8 mouse cellular contexts compared by ENCODE assay signal in genomic region chr9:108648166-108648565, GRCm38 (mm10). TPM values are rescaled to one million over a fixed set of nuclear protein-coding genes. Genes with fewer than 3 reads are reported as not detected.
DNase-seq lines count a peak whose midpoint lies in the region; ATAC-seq and TF ChIP-seq lines count a peak whose summit lies in the region.

No protein-coding gene starts in this region.

- H3K9ac ChIP-seq in lung, embryonic 15.5 days: peak overlapping the region; percentile 83
- peak overlapping the region; percentile 93 for H3K9ac ChIP-seq in stomach, embryonic 16.5 days (ENCODE audit: low read length)

- no peaks in the 10 kb centered on the region for H3K27me3 ChIP-seq in testis, adult 2 months (ENCODE audit: control insufficient read depth, insufficient read depth, low read length)
- H3K27me3 ChIP-seq in kidney, adult 2 months (replicated peaks; ENCODE audit: control insufficient read depth, insufficient read depth, low read length): no peaks in the 10 kb centered on the region
- no peaks in the 10 kb centered on the region for H3K27me3 ChIP-seq in lung, embryonic 15.5 days
- no peaks in the 10 kb centered on the region for H3K27me3 ChIP-seq in stomach, embryonic 16.5 days (ENCODE audit: control insufficient read depth, insufficient read depth, low read length)

- ATAC-seq in erythroid progenitor cell, adult 5-6 weeks (replicated peaks; ENCODE audit: low FRiP score, poor library complexity, severe bottlenecking): peak; percentile 46; the same call in 1 of the 2 replicates
- no peak for ATAC-seq in lung, embryonic 15.5 days (ENCODE audit: borderline replicate concordance, extremely low read depth, low FRiP score, low TSS enrichment)
- no peak for ATAC-seq in stomach, embryonic 16.5 days (ENCODE audit: insufficient read depth, low FRiP score)
- no peak for ATAC-seq in activated CD4-positive, CD25-positive, alpha-beta regulatory T cell, adult 4 months

- no peaks in the 10 kb centered on the region for H3K36me3 ChIP-seq in testis, adult 2 months (ENCODE audit: control insufficient read depth, insufficient read depth, low read length)
- no peaks in the 10 kb centered on the region for H3K36me3 ChIP-seq in kidney, adult 2 months (ENCODE audit: control insufficient read depth, insufficient read depth, low read length)
- no peaks in the 10 kb centered on the region for H3K36me3 ChIP-seq in lung, embryonic 15.5 days
- H3K36me3 ChIP-seq in stomach, embryonic 16.5 days (ENCODE audit: control insufficient read depth, insufficient read depth, low read length): no peaks in the 10 kb centered on the region

- WGBS in kidney, adult 2 months: 9% methylated on average over 10 of the region's 10 CpGs
- WGBS in lung, embryonic 15.5 days: 18% methylated on average over 10 of the region's 10 CpGs
- 21% methylated on average over 10 of the region's 10 CpGs for WGBS in stomach, embryonic 16.5 days

- peak overlapping the region; percentile 98 for H3K4me3 ChIP-seq in testis, adult 2 months (ENCODE audit: control insufficient read depth, low read depth, low read length)
- peak overlapping the region; percentile 83 for H3K4me3 ChIP-seq in kidney, adult 2 months (ENCODE audit: insufficient read depth, low read depth, low read length)
- peak overlapping the region; percentile 96 for H3K4me3 ChIP-seq in lung, embryonic 15.5 days
- H3K4me3 ChIP-seq in stomach, embryonic 16.5 days (replicated peaks; ENCODE audit: low read length): peak overlapping the region; percentile 96

- H3K9me3 ChIP-seq in lung, embryonic 15.5 days: no peaks in the 10 kb centered on the region
- H3K9me3 ChIP-seq in stomach, embryonic 16.5 days (replicated peaks; ENCODE audit: control insufficient read depth, low read length): no peaks in the 10 kb centered on the region

- H3K4me1 ChIP-seq in testis, adult 2 months (ENCODE audit: control insufficient read depth, insufficient read depth, low read length): peaks cover 10% of the 10 kb centered on the region
- H3K4me1 ChIP-seq in kidney, adult 2 months (ENCODE audit: control insufficient read depth, insufficient read depth, low read length): peaks cover 12% of the 10 kb centered on the region
- H3K4me1 ChIP-seq in lung, embryonic 15.5 days: peaks cover 10% of the 10 kb centered on the region
- H3K4me1 ChIP-seq in stomach, embryonic 16.5 days (ENCODE audit: control insufficient read depth, insufficient read depth, low read length): peaks cover 13% of the 10 kb centered on the region; the same call in 1 of the 2 replicates

- no peak for TF ChIP-seq POLR2A in testis, adult 2 months (IDR thresholded peaks at IDR 0.05; ENCODE audit: control insufficient read depth, low read depth, low read length)
- no peak for TF ChIP-seq POLR2A in kidney, adult 2 months (IDR thresholded peaks at IDR 0.05; ENCODE audit: low read depth, low read length)

- DNase-seq in testis, postnatal 10 days (ENCODE audit: low spot score): no peak
- peak; percentile 88 for DNase-seq in kidney, adult 2 months
- DNase-seq in cerebellum, adult 18-20 months: no peak

- no peak for TF ChIP-seq CTCF in testis, adult 2 months (IDR thresholded peaks at IDR 0.05; ENCODE audit: control insufficient read depth, insufficient read depth, insufficient replicate concordance, low read depth, low read length)
- no peak for TF ChIP-seq CTCF in kidney, adult 2 months (conservative IDR thresholded peaks at IDR 0.05; ENCODE audit: insufficient read depth, insufficient read length, low read depth, low read length)

- H3K27ac ChIP-seq in testis, adult 2 months (ENCODE audit: control insufficient read depth, insufficient read depth, low read depth, low read length): peak overlapping the region; percentile 93
- H3K27ac ChIP-seq in kidney, adult 2 months (ENCODE audit: insufficient read depth, low read depth, low read length): peak overlapping the region; percentile 87
- peak overlapping the region; percentile 95; the same call in 1 of the 2 replicates for H3K27ac ChIP-seq in lung, embryonic 15.5 days
- H3K27ac ChIP-seq in stomach, embryonic 16.5 days (ENCODE audit: low read length): peak overlapping the region; percentile 94

- H3K4me2 ChIP-seq in lung, embryonic 15.5 days: peak overlapping the region; percentile 63
- peak overlapping the region; percentile 76 for H3K4me2 ChIP-seq in stomach, embryonic 16.5 days (ENCODE audit: low read depth, low read length)

RNA-seq across cellular contexts. Expression of gene Arih2, which starts 1.0 kb away (rescaled TPM):
- polyA plus RNA-seq in testis, adult 2 months (2012; rRNA removed): 138 and 143 TPM in 2 replicates
- 36.0 and 49.4 TPM in 2 replicates for total RNA-seq in erythroid progenitor cell, adult 5-6 weeks (2015; ENCODE audit: low replicate concordance)
- total RNA-seq in erythroid progenitor cell, adult 5-6 weeks (2017; ENCODE audit: low replicate concordance): 77.1 and 79.9 TPM in 2 replicates
- polyA plus RNA-seq in kidney, adult 2 months (2012; rRNA removed): 34.9 and 36.9 TPM in 2 replicates
- polyA plus RNA-seq in lung, embryonic 15.5 days (2015; fragmentation: Nextera tagmentation; extraction: Ambion mirVana): 44.8 and 46.6 TPM in 2 replicates
- polyA plus RNA-seq in stomach, embryonic 16.5 days (2015; fragmentation: Nextera tagmentation; extraction: Ambion mirVana): 45.5 and 50.8 TPM in 2 replicates
- 10 to 100 TPM; 44.6 to 46.2 TPM for polyA plus RNA-seq in activated CD4-positive, CD25-positive, alpha-beta regulatory T cell, adult 4 months (2017; shearing (Covaris generic))

RNA-seq across cellular contexts. Expression of gene Slc25a20, which starts 13.7 kb away (rescaled TPM):
- polyA plus RNA-seq in testis, adult 2 months (2012; rRNA removed): 19.7 and 20.4 TPM in 2 replicates
- total RNA-seq in erythroid progenitor cell, adult 5-6 weeks (2015; ENCODE audit: low replicate concordance): 4.2 TPM in 1 of 2 replicates, not detected in the other
- 2.0 and 6.9 TPM in 2 replicates for total RNA-seq in erythroid progenitor cell, adult 5-6 weeks (2017; ENCODE audit: low replicate concordance)
- 34.7 and 42.2 TPM in 2 replicates for polyA plus RNA-seq in kidney, adult 2 months (2012; rRNA removed)
- 45.0 and 46.0 TPM in 2 replicates for polyA plus RNA-seq in lung, embryonic 15.5 days (2015; fragmentation: Nextera tagmentation; extraction: Ambion mirVana)
- polyA plus RNA-seq in stomach, embryonic 16.5 days (2015; fragmentation: Nextera tagmentation; extraction: Ambion mirVana): 47.7 and 47.8 TPM in 2 replicates
- 10 to 100 TPM; 36.2 to 41.8 TPM for polyA plus RNA-seq in activated CD4-positive, CD25-positive, alpha-beta regulatory T cell, adult 4 months (2017; shearing (Covaris generic))

RNA-seq across cellular contexts. Expression of gene Prkar2a, which starts 40.9 kb away (rescaled TPM):
- 105 and 112 TPM in 2 replicates for polyA plus RNA-seq in testis, adult 2 months (2012; rRNA removed)
- total RNA-seq in erythroid progenitor cell, adult 5-6 weeks (2015; ENCODE audit: low replicate concordance): 1.4 and 10.9 TPM in 2 replicates
- total RNA-seq in erythroid progenitor cell, adult 5-6 weeks (2017; ENCODE audit: low replicate concordance): 1.4 and 1.5 TPM in 2 replicates
- 19.0 and 19.8 TPM in 2 replicates for polyA plus RNA-seq in kidney, adult 2 months (2012; rRNA removed)
- 23.6 and 24.5 TPM in 2 replicates for polyA plus RNA-seq in lung, embryonic 15.5 days (2015; fragmentation: Nextera tagmentation; extraction: Ambion mirVana)
- 19.7 and 23.4 TPM in 2 replicates for polyA plus RNA-seq in stomach, embryonic 16.5 days (2015; fragmentation: Nextera tagmentation; extraction: Ambion mirVana)
- polyA plus RNA-seq in activated CD4-positive, CD25-positive, alpha-beta regulatory T cell, adult 4 months (2017; shearing (Covaris generic)): 1 to 10 TPM; 4.0 to 5.4 TPM

RNA-seq across cellular contexts. Expression of gene P4htm, which starts 50.7 kb away (rescaled TPM):
- polyA plus RNA-seq in testis, adult 2 months (2012; rRNA removed): 5.4 and 5.5 TPM in 2 replicates
- total RNA-seq in erythroid progenitor cell, adult 5-6 weeks (2015; ENCODE audit: low replicate concordance): not detected in 2 replicates
- total RNA-seq in erythroid progenitor cell, adult 5-6 weeks (2017; ENCODE audit: low replicate concordance): not detected in 2 replicates
- polyA plus RNA-seq in kidney, adult 2 months (2012; rRNA removed): 5.3 and 5.8 TPM in 2 replicates
- polyA plus RNA-seq in lung, embryonic 15.5 days (2015; fragmentation: Nextera tagmentation; extraction: Ambion mirVana): 7.7 and 7.9 TPM in 2 replicates
- 5.6 and 7.9 TPM in 2 replicates for polyA plus RNA-seq in stomach, embryonic 16.5 days (2015; fragmentation: Nextera tagmentation; extraction: Ambion mirVana)
- 1 to 10 TPM; 5.1 to 9.0 TPM for polyA plus RNA-seq in activated CD4-positive, CD25-positive, alpha-beta regulatory T cell, adult 4 months (2017; shearing (Covaris generic))
